In genomic region chr2:145069931-145070330, GRCm38 (mm10) we compare ENCODE assay signal across 26 mouse cellular contexts.
"Had no signal": no experiment of that assay in that cellular context is flagged by ENCODE, and none has a peak within 500 bp of the region (broad histone marks: within the 10 kb centered on the region; RNA-seq: fewer than 3 reads in every experiment).

No protein-coding gene starts in this region.

- H3K4me1 ChIP-seq: heart, embryonic 10.5 days; heart, embryonic 12.5 days; hindbrain, embryonic 10.5 days; hindbrain, embryonic 12.5 days; intestine, embryonic 15.5 days; limb, embryonic 13.5 days; limb, embryonic 15.5 days; liver, embryonic 12.5 days had no signal

- H3K9ac ChIP-seq: heart, embryonic 12.5 days; hindbrain, embryonic 12.5 days; hindbrain, embryonic 14.5 days; intestine, embryonic 15.5 days; limb, embryonic 13.5 days; limb, embryonic 15.5 days; liver, embryonic 12.5 days; liver, embryonic 14.5 days had no signal

- H3K4me3 ChIP-seq: gastrocnemius, adult 2 months; heart, embryonic 10.5 days; heart, embryonic 12.5 days; hindbrain, embryonic 10.5 days; hindbrain, embryonic 12.5 days; intestine, embryonic 15.5 days; limb, embryonic 13.5 days; limb, embryonic 15.5 days; liver, embryonic 12.5 days had no signal

- H3K27ac ChIP-seq: gastrocnemius, adult 2 months; heart, embryonic 10.5 days; hindbrain, embryonic 10.5 days; hindbrain, embryonic 12.5 days; hindbrain, embryonic 14.5 days; intestine, embryonic 15.5 days; limb, embryonic 13.5 days; limb, embryonic 15.5 days; liver, embryonic 12.5 days; liver, embryonic 14.5 days had no signal

- H3K9me3 ChIP-seq: heart, embryonic 10.5 days; heart, embryonic 12.5 days; hindbrain, embryonic 10.5 days; hindbrain, embryonic 12.5 days; intestine, embryonic 15.5 days; limb, embryonic 13.5 days; limb, embryonic 15.5 days; liver, embryonic 12.5 days had no signal

- DNase-seq: gastrocnemius, adult 2 months; gastrocnemius, postnatal 10 days; gastrocnemius, postnatal 25 days; heart, adult 18-20 months; heart, postnatal 10 days; heart, postnatal 4 days; kidney, adult 18-20 months; kidney, adult 8-10 months; kidney, postnatal 10 days; kidney, postnatal 36 days; layer of hippocampus, adult 9-11 months; layer of hippocampus, postnatal 36 days; left cerebral cortex, postnatal 4 days had no signal

- H3K36me3 ChIP-seq: heart, embryonic 10.5 days; heart, embryonic 12.5 days; hindbrain, embryonic 10.5 days; hindbrain, embryonic 12.5 days; intestine, embryonic 15.5 days; limb, embryonic 13.5 days; limb, embryonic 15.5 days; liver, embryonic 12.5 days had no signal

- H3K27me3 ChIP-seq: heart, embryonic 12.5 days; hindbrain, embryonic 12.5 days; intestine, embryonic 15.5 days; limb, embryonic 13.5 days; limb, embryonic 15.5 days; liver, embryonic 12.5 days had no signal

- H3K4me2 ChIP-seq: heart, embryonic 12.5 days; hindbrain, embryonic 12.5 days; hindbrain, embryonic 14.5 days; intestine, embryonic 15.5 days; limb, embryonic 13.5 days; limb, embryonic 15.5 days; liver, embryonic 12.5 days had no signal

- ATAC-seq: hindbrain, embryonic 16.5 days; inflammation-experienced regulatory T-cells, adult 6 months; intestine, embryonic 15.5 days; intestine, postnatal 0 days; liver, embryonic 12.5 days had no signal
